Mouse (Mus musculus) intestine, embryonic 14.5 days (tissue): ENCODE data around the gene Hspa4. TPM values are rescaled to one million over a fixed set of nuclear protein-coding genes. Genes with fewer than 3 reads are reported as not detected.
"Not testable (repeated sequence)": the region's sequence is repeated elsewhere in the genome, so short reads cannot be mapped to it uniquely, and the experiment has no call there.

Source experiments
- ATAC-seq: fragments of 200-750 bp; cut with Nextera tagmentation; replicated peaks from 2 replicates; pipeline ENCODE4 v1.8.0; 2017; ENCODE audit warnings: low read depth, moderate number of reproducible peaks, moderate TSS enrichment, moderate library complexity; ENCODE audit not compliant: low FRiP score, low TSS enrichment
- DNase-seq: peaks from one replicate; pipeline ENCODE4 v3.0.0-alpha.2; 2018; ENCODE audit warnings: low spot score
- H3K27ac ChIP-seq: fragments of 300-500 bp; sonication (generic); 2 replicates; pipeline ENCODE4 v1.5.1; 2014; ENCODE audit warnings: low read depth, mild to moderate bottlenecking, control low read depth
- H3K27me3 ChIP-seq: fragments of 300-500 bp; sonication (generic); replicated peaks from 2 replicates; pipeline ENCODE4 v1.6.1; 2014; ENCODE audit warnings: low read length, control low read depth; ENCODE audit not compliant: control insufficient read depth, insufficient read depth
- H3K36me3 ChIP-seq: fragments of 300-500 bp; sonication (generic); 2 replicates; pipeline ENCODE4 v1.6.1; 2014; ENCODE audit warnings: low read length, control low read depth; ENCODE audit not compliant: control insufficient read depth, insufficient read depth
- H3K4me1 ChIP-seq: fragments of 300-500 bp; sonication (generic); replicated peaks from 2 replicates; pipeline ENCODE4 v1.6.1; 2014; ENCODE audit warnings: low read length, control low read depth, mixed read lengths; ENCODE audit not compliant: control insufficient read depth, insufficient read depth
- H3K4me2 ChIP-seq: fragments of 300-500 bp; sonication (generic); 2 replicates; pipeline ENCODE4 v1.6.1; 2014; ENCODE audit warnings: low read length
- H3K4me3 ChIP-seq: fragments of 300-500 bp; sonication (generic); 2 replicates; pipeline ENCODE4 v1.5.1; 2014; ENCODE audit warnings: low read depth, low read length, control low read depth, mixed read lengths
- H3K9ac ChIP-seq: fragments of 300-500 bp; sonication (generic); 2 replicates; pipeline ENCODE4 v1.6.1; 2014; ENCODE audit warnings: mild to moderate bottlenecking, low read length
- H3K9me3 ChIP-seq: fragments of 300-500 bp; sonication (generic); 2 replicates; pipeline ENCODE4 v1.6.1; 2016; ENCODE audit warnings: low read length, control low read depth; ENCODE audit not compliant: control insufficient read depth
- WGBS: fragments of 180-500 bp; shearing (Covaris S2); extraction: QIAGEN DNeasy Blood & Tissue Kit; methylation state at CpG from one replicate; pipeline ENCODE4 v1.1.7; 2014; 5-methylcytosine and 5-hydroxymethylcytosine counted together
- polyA plus RNA-seq: library from polyadenylated mRNA; unstranded; fragments of >200 nt; fragmentation: Nextera tagmentation; extraction: Ambion mirVana; gene quantifications from 2 replicates; pipeline ENCODE4 v1.2.1, GENCODE M21; 2014

Hspa4 gene
- polyA plus RNA-seq, 1 experiment from 2014 or later = 105 TPM

GRCm38 (mm10) chr11:53314770-53315173, 14.5 kb upstream of the Hspa4 start:
- ATAC-seq (no peak), DNase-seq (no peak)
- 8% methylated on average over 1 of the region's 1 CpGs for WGBS
- no peak overlapping the region for H3K27ac ChIP-seq
- no peaks in the 10 kb centered on the region for H3K36me3 ChIP-seq
- H3K4me2 ChIP-seq = no peak overlapping the region
- H3K9me3 ChIP-seq = no peaks in the 10 kb centered on the region
- no peaks in the 10 kb centered on the region for H3K4me1 ChIP-seq
- H3K27me3 ChIP-seq = no peaks in the 10 kb centered on the region
- H3K4me3 ChIP-seq = no peak overlapping the region
- no peak overlapping the region for H3K9ac ChIP-seq

DNA sequence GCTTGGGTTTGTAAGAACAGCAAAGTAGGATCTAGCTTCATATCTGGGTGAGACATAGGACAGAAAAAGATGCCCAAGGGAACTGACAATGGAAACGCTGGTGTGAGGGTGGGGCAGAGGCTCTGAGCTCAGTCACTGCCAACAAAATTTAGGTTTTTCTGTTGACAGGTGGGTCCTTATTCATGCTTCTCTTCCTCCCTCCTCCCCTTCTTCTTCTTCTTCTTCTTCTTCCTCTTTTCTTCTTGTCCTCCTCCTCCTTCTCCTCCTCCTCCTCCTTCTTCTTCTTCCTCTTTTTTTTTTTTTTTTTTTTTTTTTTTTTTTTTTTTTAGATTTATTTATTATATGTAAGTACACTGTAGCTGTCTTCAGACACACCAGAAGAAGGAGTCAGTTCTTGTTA, 12.6 kb upstream of the Hspa4 start:
- not testable (repeated sequence) for H3K9me3 ChIP-seq

GRCm38 (mm10) chr11:53311385-53311784, 11.1 kb upstream of the Hspa4 start:
- Histone ChIP-seq H3K9ac (no peak overlapping the region), H3K27me3 (no peaks in the 10 kb centered on the region), H3K9me3 (no peaks in the 10 kb centered on the region), H3K4me1 (peaks cover 14% of the 10 kb centered on the region), H3K4me2 (no peak overlapping the region), H3K36me3 (no peaks in the 10 kb centered on the region), H3K4me3 (no peak overlapping the region), H3K27ac (no peak overlapping the region; the same call in 1 of the 2 replicates)
- WGBS = 50% methylated on average over 1 of the region's 1 CpGs
- no peak for ATAC-seq
- no peak for DNase-seq

More for the DNA sequence above, 12.6 kb upstream of the Hspa4 start:
- H3K4me3 ChIP-seq, H3K9ac ChIP-seq, H3K4me1 ChIP-seq, ATAC-seq, DNase-seq, H3K36me3 ChIP-seq, H3K4me2 ChIP-seq, H3K27ac ChIP-seq, H3K27me3 ChIP-seq: not testable (repeated sequence)
- WGBS = 68% methylated on average over 1 of the region's 1 CpGs

- no peak for DNase-seq
Observed at GRCm38 (mm10) chr11:53308884-53309310, 8.6 kb upstream of the Hspa4 start.

DNA sequence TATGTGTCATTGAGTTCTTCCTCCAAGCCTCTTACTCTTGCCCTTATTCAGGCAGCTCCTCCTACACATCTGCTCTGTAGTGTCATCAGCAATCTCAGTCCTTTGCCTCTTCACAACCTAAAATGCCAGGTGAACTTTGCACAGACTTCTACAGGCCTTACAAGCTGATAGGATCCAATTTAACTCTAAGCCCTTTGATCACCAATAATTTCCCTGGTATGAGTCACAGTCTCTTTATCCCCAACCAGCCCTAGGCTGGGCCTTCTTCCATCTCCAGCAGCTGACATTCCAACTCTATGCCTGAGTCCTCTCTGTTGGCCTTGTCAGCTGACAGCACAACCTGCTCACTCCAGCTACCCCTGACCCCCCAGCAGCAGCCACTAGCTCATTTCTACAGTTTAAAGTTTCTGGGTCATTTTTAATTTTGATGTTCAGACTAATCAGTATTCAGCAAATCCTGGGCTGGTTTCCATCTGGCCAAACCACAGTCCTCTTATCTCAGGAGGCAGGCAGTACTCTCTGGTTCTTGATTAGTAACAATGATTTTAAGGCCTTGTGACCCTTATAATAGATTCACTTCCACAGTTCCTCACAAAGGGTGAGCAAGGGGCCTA, 8.1 kb upstream of the Hspa4 start:
- H3K4me3 ChIP-seq = no peak overlapping the region
- H3K27me3 ChIP-seq = no peaks in the 10 kb centered on the region
- peaks cover 14% of the 10 kb centered on the region for H3K4me1 ChIP-seq
- H3K9me3 ChIP-seq = no peaks in the 10 kb centered on the region
- no peak overlapping the region for H3K9ac ChIP-seq
- peak overlapping the region; percentile 76 for H3K27ac ChIP-seq
- no peak overlapping the region for H3K4me2 ChIP-seq
- no peaks in the 10 kb centered on the region for H3K36me3 ChIP-seq
- ATAC-seq = peak; percentile 74; the same call in 1 of the 2 replicates
- DNase-seq = no peak

More at GRCm38 (mm10) chr11:53308884-53309310, 8.6 kb upstream of the Hspa4 start:
- no peaks in the 10 kb centered on the region for H3K27me3 ChIP-seq
- 0 out of 2 replicates have a peak, but pooled peaks have one; percentile 18 for ATAC-seq
- no peaks in the 10 kb centered on the region for H3K36me3 ChIP-seq
- no peak overlapping the region for H3K4me2 ChIP-seq
- no peak overlapping the region for H3K4me3 ChIP-seq
- WGBS = 50% methylated on average over 2 of the region's 2 CpGs
- peak overlapping the region; percentile 76 for H3K27ac ChIP-seq
- no peaks in the 10 kb centered on the region for H3K9me3 ChIP-seq
- H3K9ac ChIP-seq = no peak overlapping the region
- peaks cover 14% of the 10 kb centered on the region for H3K4me1 ChIP-seq

DNA sequence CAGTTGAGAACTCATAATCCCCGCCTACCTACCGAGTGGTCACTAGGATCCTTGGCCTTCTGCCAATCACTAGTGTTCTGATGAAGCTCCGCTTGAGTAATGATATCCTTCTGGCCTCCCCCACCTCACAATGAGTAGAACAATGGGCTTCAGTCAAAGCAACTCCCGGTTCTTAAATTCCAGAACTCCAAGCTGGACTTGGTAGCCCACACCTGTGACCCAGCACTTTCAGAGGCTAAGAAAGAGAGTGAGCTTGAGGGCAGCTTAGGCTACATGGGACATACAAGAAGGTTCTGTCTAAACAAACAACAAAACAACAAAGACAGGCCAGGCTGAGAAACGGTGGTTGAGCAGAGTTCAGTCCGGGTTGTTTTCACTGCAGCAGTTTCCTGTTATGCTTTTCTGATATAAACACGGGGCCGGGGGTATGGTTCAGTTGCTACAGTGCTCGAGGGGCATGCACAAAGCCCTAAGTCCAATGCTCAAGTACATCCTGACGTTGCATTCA, 7.4 kb upstream of the Hspa4 start:
- Histone ChIP-seq H3K9me3 (no peaks in the 10 kb centered on the region), H3K4me2 (no peak overlapping the region), H3K9ac (no peak overlapping the region), H3K36me3 (no peaks in the 10 kb centered on the region), H3K27me3 (no peaks in the 10 kb centered on the region), H3K4me3 (no peak overlapping the region), H3K4me1 (peaks cover 14% of the 10 kb centered on the region), H3K27ac (peak overlapping the region; percentile 76; the same call in 1 of the 2 replicates)
- no peak for DNase-seq
- ATAC-seq = no peak
- 50% methylated on average over 10 of the region's 10 CpGs for WGBS

DNA sequence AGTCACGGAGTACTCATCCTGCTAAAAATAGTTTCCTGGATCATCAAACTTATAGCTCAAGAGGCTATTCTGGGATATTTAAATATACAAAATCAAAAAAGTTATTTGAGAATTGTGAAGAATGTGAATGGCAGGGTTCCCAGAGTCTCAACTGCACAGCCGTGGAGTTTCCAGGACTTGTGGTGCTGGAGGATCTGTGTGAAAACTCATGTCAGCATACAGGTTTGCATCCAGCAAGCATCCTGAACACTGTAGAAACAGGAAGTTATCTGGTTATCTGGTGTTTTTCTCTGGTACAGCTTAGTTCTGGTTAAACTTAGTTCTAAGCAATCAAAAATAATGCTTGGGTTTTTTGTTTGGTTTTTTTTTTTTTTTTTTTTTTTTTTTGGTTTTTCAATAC, 6.7 kb upstream of the Hspa4 start:
- Histone ChIP-seq H3K9ac (no peak overlapping the region), H3K27ac (no peak overlapping the region), H3K9me3 (no peaks in the 10 kb centered on the region), H3K36me3 (no peaks in the 10 kb centered on the region), H3K27me3 (no peaks in the 10 kb centered on the region), H3K4me2 (no peak overlapping the region), H3K4me1 (peaks cover 14% of the 10 kb centered on the region), H3K4me3 (no peak overlapping the region)
- ATAC-seq (no peak), DNase-seq (no peak)
- WGBS = 50% methylated on average over 2 of the region's 2 CpGs

DNA sequence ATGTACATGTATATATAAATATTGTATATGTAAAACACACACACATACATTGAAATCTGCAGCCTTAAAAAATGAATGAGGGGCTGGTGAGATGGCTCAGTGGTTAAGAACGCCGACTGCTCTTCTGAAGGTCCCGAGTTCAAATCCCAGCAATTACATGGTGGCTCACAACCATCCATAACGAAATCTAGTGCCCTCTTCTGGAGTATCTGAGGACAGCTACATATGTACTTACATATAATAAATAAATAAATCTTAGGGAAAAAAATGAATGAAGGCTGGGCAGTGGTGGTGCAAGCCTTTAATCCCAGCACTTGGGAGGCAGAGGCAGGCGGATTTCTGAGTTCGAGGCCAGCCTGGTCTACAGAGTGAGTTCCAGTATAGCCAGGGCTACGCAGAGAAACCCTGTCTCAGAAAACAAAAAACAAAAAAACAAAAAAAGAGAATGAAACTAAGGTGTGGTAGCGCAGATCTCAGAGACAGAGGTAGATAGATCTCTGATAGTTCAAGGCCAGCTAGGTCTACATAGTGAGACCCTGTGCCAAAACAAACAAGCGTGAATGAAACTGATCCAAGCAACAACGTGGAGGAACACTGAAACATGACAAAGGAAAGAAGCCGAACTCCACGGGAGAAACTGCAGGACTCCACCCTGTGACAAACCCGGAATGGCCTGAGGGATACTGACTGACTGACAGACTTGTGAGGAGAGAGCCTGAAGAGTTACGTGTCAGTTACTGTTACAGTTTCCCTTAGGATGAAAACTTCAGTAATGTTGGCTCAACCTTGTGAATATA, 4.0 kb upstream of the Hspa4 start:
- H3K27me3 ChIP-seq = no peaks in the 10 kb centered on the region
- whole genome bisulfite sequencing = 88% methylated on average over 14 of the region's 14 CpGs
- H3K36me3 ChIP-seq = no peaks in the 10 kb centered on the region
- H3K9ac ChIP-seq = no peak overlapping the region
- ATAC-seq = no peak
- no peak overlapping the region for H3K4me3 ChIP-seq
- H3K9me3 ChIP-seq = no peaks in the 10 kb centered on the region
- no peak overlapping the region for H3K4me2 ChIP-seq
- no peak overlapping the region for H3K27ac ChIP-seq
- peaks cover 21% of the 10 kb centered on the region for H3K4me1 ChIP-seq
- DNase-seq = no peak
